Mouse (Mus musculus): ENCODE measurements around the gene Arl9.
"Not testable (repeated sequence)": the region's sequence is repeated elsewhere in the genome, so short reads cannot be mapped to it uniquely, and the experiment has no call there.

Gene Arl9

DNA sequence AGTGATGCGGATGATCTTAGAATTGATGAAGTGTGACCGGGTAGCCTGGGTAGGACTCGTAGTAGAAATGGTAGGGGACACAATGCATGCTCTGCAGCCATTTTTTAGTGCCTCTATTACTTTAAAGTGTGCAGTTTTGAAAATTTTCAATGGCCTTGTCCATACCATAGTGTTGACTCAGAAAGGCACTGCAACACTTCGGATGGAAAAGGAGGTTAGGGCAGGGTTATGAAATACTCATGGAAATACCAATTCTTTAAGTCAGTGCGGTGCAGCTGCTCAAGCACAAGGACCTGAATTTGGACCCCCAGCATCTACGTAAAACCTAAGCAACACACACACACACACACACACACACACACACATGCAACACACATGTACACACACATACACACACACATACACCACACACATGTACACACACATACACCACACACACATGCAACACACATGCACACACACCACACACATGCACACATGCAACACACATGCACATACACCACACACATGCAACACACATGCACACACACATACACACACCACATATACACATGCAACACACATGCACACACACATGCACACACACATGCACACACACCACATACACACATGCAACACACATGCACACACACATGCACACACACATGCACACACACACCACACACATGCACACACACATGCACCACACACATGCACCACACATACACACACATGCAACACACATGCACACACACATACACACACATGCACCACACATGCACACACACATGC, at the start of gene Arl9:
TSS of gene Arl9 (plus strand) at position 5 of the 771 bp plus-strand sequence.
- DNase-seq (ENCODE audit: low spot score), result no peak

- no peak for DNase-seq (ENCODE audit: low spot score)
These were observed 49.5 kb upstream of the Arl9 start for GRCm38 (mm10) chr5:76954271-76954900.

GRCm38 (mm10) chr5:76955474-76955873, 48.4 kb upstream of the Arl9 start:
- DNase-seq (ENCODE audit: low spot score), result no peak

DNA sequence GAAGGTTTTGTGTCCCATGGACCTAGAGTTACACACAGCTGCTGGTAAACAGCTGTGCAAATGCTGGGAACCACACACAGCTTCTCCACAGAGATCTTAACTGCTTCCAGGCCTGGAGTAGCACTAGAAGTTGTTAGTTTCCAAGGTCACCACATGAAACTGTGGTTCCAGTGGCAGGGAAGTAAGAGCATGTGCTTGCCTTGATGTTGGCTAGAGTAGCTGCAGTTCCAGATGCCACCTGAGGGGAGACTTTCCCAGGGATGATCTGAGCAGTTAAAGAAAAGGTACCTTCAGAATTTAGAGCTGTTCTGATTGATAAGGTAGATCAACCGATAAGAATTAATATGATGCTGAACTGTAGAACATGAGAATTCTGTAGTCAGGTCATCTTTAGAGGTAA, 45.9 kb upstream of the Arl9 start:
- DNase-seq (ENCODE audit: low spot score), result no peak

DNA sequence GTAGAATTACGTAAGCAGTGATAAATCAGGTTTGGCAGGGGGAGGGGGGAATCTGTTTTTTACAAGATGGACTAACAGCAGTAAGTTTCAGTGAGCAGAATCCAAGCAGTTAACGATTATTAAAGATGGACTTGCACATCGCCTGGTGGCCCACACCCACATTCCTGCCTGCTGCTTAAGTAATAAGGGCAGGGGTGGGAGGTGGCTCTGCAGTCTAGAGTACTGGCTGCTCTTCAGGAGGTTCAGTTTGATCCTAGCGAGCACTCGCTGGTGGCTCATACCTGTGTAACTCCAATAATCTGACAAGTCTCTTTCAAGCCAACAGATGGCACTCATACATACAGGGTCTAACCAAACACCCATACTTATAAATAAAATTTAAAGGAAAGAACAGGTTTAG, 44.3 kb upstream of the Arl9 start:
- no peak for DNase-seq (ENCODE audit: low spot score)

GRCm38 (mm10) chr5:76962545-76962944, 41.3 kb upstream of the Arl9 start:
- no peak for DNase-seq (ENCODE audit: low spot score)

GRCm38 (mm10) chr5:76964651-76965050, 39.2 kb upstream of the Arl9 start:
- no peak for DNase-seq (ENCODE audit: low spot score)

- no peak for DNase-seq (ENCODE audit: low spot score)
These were observed 34.6 kb upstream of the Arl9 start for GRCm38 (mm10) chr5:76969250-76969649.

DNA sequence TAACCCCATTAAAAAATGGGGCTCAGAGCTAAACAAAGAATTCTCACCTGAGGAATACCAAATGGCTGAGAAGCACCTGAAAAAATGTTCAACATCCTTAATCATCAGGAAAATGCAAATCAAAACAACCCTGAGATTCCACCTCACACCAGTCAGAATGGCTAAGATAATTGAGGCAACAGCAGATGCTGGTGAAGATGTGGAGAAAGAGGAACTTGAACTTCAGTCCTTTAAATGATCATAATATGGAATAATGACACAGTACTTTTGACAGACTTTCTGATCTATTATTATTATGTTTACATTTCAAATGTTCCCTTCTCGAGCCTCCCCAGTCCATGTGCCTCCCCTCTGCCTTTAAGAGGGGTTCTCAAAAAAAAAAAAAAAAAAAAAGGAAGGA, 32.7 kb upstream of the Arl9 start:
- not testable (repeated sequence) for DNase-seq (ENCODE audit: low spot score)

- no peak for DNase-seq (ENCODE audit: low spot score)
These were observed 30.4 kb upstream of the Arl9 start for GRCm38 (mm10) chr5:76973488-76973887.

DNA sequence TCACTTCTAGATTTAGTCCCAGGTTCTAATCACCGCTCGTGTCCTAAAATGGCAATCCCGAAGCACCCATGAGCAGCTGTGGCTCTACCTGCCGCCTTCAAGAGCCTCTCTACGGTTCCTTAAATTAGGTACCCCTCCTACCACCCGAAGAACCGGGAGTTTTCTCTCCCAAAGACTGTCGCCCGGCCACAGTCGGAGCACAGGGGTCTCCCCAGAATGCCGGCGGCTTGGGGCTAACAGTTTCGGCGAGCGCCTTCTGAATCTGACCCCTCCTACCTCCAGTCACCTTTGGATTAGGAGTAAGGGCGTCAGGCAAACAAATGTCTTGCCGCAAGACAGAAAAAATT, 29.7 kb upstream of the Arl9 start:
- DNase-seq (ENCODE audit: low spot score), result no peak

DNA sequence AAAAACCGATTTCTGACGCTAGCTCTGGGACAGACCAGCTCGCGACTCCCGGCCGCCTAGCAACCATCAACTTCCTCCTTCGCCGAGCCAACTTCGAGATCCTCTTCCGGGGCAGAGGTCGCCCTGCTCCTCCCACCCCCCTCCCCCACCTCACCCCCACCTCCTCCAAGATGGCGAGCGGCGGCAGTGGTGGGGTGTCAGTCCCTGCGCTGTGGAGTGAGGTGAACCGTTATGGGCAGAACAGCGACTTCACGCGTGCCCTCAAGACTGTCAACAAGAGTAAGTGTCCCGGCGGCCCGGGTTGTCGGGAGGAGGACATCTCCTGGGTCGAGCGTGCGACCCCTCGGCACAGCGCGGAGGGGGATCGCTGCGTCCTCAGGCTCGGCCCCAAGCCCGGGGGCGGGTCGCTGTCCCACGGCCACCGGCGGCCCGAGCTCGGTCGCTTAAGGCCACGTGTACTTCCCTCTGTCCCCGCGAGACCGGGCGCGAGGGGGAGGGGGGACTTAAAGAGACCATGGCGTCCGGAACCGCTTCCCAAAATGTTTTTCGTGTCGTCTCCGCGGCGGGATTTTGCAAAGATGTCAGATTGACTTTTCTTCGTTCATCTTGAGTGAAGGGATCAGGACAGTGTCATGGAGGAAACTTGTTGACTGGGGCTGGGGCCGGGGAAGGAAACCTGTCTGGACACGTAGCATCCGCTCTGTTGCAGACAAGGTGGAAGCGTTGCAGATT, 29.1 kb upstream of the Arl9 start, which contains the start of gene Srp72:
TSS of gene Srp72 (plus strand) at position 130 of the 732 bp plus-strand sequence.
- peak; percentile 81 for DNase-seq (ENCODE audit: low spot score)

DNA sequence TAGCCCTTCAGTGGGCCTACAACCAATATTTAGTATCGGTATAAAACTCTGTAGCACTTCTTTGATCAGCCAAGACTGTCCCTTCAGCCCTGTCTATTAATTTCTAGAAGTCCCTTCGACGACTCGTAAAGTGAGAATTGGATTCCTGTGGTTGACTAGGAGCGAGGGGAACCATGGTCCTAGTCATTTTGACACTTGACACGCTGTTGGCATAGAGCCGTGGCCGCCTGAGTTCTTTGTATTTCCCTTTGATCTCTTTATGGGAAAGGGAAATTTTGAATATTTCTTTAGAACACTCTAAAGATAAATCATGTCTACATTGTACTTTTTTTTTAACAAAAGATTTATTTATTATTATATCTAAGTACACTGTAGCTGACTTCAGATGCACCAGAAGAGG, 28.1 kb upstream of the Arl9 start:
- DNase-seq (ENCODE audit: low spot score), result no peak

GRCm38 (mm10) chr5:76984015-76984414, 19.8 kb upstream of the Arl9 start:
- no peak for DNase-seq (ENCODE audit: low spot score)

DNA sequence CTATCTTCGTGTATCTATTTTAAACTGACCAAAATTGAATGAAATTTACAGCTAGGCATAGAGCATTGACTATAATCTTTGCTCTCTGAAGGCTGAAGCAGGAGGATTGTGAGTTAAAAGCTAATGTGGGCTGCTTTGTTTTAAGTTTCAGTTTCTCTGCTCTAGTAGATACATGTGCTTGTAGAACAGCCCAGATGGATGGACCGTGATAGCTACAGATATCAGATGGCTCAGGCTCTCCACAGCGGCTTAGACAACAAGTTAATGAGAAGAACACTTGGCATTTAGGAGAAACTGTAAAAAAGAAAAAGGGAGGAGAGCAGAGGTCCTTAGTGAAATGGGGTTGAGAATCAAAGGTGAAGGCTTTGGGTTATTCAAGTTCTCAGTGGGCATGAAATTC, 13.1 kb upstream of the Arl9 start:
- DNase-seq (ENCODE audit: low spot score), result no peak

DNA sequence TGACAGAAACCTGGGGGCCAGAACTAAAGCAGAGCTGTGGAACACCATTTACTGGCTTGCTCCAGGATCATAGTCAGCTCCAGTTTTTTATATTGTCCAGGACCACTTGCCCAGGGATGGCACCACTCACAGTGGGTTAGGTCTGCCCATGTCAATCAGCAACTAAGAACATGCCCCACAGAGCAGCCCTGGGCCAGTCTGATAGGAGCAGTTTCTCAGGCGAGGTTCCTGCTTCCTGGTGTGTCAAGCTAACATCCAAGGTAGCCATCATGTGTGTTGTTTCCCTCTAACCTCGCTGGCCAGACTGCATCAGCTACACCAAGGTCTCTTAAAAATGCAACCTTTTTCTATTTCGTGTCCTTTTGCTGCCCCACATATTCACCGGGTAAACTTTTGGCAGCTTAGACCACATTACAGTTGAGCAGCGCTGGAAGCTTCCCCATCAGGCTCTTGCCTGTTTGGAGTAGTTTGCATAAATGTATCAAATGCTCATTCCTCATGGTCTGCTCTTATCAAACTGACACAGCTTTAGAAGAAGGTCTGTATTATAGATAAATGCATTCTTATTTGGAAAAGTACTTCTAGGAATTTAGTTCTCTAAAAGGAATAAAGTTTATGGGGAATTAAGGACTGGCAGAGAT, 10.6 kb upstream of the Arl9 start:
- no peak for DNase-seq (ENCODE audit: low spot score)

DNA sequence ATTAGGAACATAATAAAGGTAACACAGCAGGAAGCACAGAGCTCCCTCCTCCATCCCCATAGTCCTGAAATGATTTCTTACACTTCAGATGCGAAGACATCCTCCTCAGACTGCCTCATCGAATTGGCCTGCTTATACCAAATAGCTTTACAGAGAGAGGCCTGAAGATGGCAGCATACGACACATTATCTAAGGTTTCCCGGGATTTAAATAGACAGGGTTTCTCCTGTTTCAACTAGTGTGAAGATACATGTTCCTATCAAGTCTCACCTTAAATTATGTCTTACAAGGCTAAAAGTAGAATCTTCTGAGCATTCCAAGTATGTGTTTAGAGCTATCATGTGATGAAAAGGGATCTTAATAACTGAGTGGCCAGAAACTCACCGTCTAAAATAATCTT, 5.4 kb upstream of the Arl9 start:
- peak; percentile 33 for DNase-seq (ENCODE audit: low spot score)

GRCm38 (mm10) chr5:77001192-77001591, 2.7 kb upstream of the Arl9 start:
- DNase-seq (ENCODE audit: low spot score), result no peak

DNA sequence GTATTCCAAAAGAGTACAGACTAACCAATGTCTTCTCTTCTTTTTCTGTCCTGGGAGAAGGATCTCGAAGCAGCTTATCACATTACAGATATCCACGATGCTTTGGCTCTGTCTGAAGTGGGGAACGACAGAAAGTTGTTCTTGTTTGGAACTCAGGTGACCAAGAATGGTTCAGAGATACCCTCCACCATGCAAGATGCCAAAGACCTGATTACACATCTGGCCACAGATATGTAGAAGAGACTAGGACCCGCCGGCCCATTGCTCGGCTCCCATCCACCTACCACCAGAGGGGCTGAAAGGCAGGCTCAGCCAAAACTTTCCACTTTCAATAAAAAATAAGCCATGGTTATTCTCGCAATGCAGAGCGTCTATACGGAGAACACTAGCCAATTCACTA, 6.5 kb downstream of the Arl9 start:
- no peak for DNase-seq (ENCODE audit: low spot score)

DNA sequence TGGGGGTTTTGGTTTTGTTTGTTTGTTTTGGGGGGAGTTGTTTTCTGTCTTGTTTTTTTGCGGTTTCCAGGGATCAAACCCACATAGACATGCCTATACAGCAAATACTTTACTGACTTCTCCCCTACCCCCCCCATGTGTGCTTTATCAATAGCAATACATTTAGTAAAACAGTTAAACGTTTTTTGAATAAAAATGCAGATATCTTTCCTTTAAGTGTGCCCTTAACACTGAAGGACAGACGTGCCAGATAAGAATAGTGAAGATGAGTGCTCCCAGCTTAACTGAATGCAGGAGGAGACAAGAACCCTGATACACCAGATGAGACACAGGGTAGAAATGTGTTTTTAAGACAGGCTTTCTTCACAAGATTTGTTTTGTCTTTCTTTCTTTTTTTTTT, 7.2 kb downstream of the Arl9 start:
- DNase-seq (ENCODE audit: low spot score), result no peak

DNA sequence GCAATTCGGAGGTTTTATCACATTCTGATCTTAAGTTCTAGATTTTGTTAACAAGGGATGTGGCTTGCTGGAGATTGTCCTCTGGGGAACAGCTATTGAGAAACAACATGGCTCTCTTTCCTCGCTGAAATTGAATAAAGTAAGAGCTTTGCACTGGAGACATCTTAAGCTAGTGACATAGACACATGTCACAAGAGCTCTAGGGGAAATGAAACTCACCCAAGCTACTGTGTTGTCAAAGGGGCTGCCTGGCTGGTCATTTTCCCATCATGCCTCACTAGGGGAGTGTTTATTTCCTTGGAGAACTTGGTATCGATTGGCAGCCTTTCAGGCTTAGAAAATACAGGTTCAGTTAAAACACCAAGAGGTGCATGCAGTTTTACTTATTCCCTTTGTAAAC, 9.3 kb downstream of the Arl9 start:
- no peak for DNase-seq (ENCODE audit: low spot score)
